Mouse (Mus musculus): ENCODE measurements around the gene Cpt1b. TPM values are rescaled to one million over a fixed set of nuclear protein-coding genes. Genes with fewer than 3 reads are reported as not detected.

Gene Cpt1b
- polyA plus RNA-seq, 1 experiment from 2014 or later: 138 TPM

GRCm38 (mm10) chr15:89410118-89410517 lies 15.5 kb downstream of the Cpt1b start, which contains the start of gene Syce3:
TSS of gene Syce3 (minus strand) at chr15:89410503.
- no peak within 1 kb of the TSS for H3K27ac ChIP-seq (ENCODE audit: poor library complexity, severe bottlenecking)
- H3K4me1 ChIP-seq (replicated peaks): peaks cover 4% of the 10 kb centered on the region; the same call in 1 of the 2 replicates
- peaks cover 30% of the 10 kb centered on the region for H3K9me3 ChIP-seq (replicated peaks)
- H3K4me3 ChIP-seq: no peak within 1 kb of the TSS
- WGBS: 80% methylated on average over 24 of the region's 24 CpGs
- no peak within 1 kb of the TSS for H3K4me2 ChIP-seq
- no peaks in the 10 kb centered on the region for H3K36me3 ChIP-seq
- no peaks in the 10 kb centered on the region for H3K27me3 ChIP-seq (replicated peaks)
- H3K9ac ChIP-seq: no peak within 1 kb of the TSS
- 0 out of 2 replicates have a peak, but pooled peaks have one; percentile 24 for ATAC-seq (ENCODE audit: insufficient number of reproducible peaks, low FRiP score)

GRCm38 (mm10) chr15:89406691-89407090 lies 19.0 kb downstream of the Cpt1b start:
- H3K4me2 ChIP-seq: no peak overlapping the region
- H3K9me3 ChIP-seq (replicated peaks): peaks cover 32% of the 10 kb centered on the region
- no peaks in the 10 kb centered on the region for H3K27me3 ChIP-seq (replicated peaks)
- H3K27ac ChIP-seq (ENCODE audit: poor library complexity, severe bottlenecking): no peak overlapping the region
- no peaks in the 10 kb centered on the region for H3K4me1 ChIP-seq (replicated peaks)
- H3K4me3 ChIP-seq: no peak overlapping the region
- ATAC-seq (ENCODE audit: insufficient number of reproducible peaks, low FRiP score): no peak
- H3K36me3 ChIP-seq: no peaks in the 10 kb centered on the region
- no peak overlapping the region for H3K9ac ChIP-seq

GRCm38 (mm10) chr15:89404831-89405623 lies 20.6 kb downstream of the Cpt1b start:
- no peaks in the 10 kb centered on the region for H3K4me1 ChIP-seq (replicated peaks)
- WGBS: 76% methylated on average over 10 of the region's 10 CpGs
- H3K27ac ChIP-seq (ENCODE audit: poor library complexity, severe bottlenecking): no peak overlapping the region
- no peak for ATAC-seq (ENCODE audit: insufficient number of reproducible peaks, low FRiP score)
- H3K27me3 ChIP-seq (replicated peaks): no peaks in the 10 kb centered on the region
- H3K4me2 ChIP-seq: no peak overlapping the region
- no peak overlapping the region for H3K9ac ChIP-seq
- H3K9me3 ChIP-seq (replicated peaks): peaks cover 31% of the 10 kb centered on the region
- no peaks in the 10 kb centered on the region for H3K36me3 ChIP-seq
- no peak overlapping the region for H3K4me3 ChIP-seq

- Histone ChIP-seq H3K27me3 (replicated peaks) (no peaks in the 10 kb centered on the region), H3K4me2 (no peak overlapping the region), H3K4me3 (no peak overlapping the region), H3K9me3 (replicated peaks) (peaks cover 11% of the 10 kb centered on the region; the same call in 1 of the 2 replicates), H3K4me1 (replicated peaks) (no peaks in the 10 kb centered on the region), H3K27ac (ENCODE audit: poor library complexity, severe bottlenecking) (no peak overlapping the region), H3K36me3 (no peaks in the 10 kb centered on the region), H3K9ac (no peak overlapping the region)
- no peak for ATAC-seq (ENCODE audit: insufficient number of reproducible peaks, low FRiP score)
- 98% methylated on average over 1 of the region's 1 CpGs for WGBS
Measured at GRCm38 (mm10) chr15:89402471-89402870, 23.2 kb downstream of the Cpt1b start.

- H3K4me2 ChIP-seq: no peak overlapping the region
- ATAC-seq (ENCODE audit: insufficient number of reproducible peaks, low FRiP score): no peak
- H3K27me3 ChIP-seq (replicated peaks): no peaks in the 10 kb centered on the region
- WGBS: 55% methylated on average over 1 of the region's 1 CpGs
- H3K4me1 ChIP-seq (replicated peaks): no peaks in the 10 kb centered on the region
- H3K9me3 ChIP-seq (replicated peaks): 0 out of 2 replicates have a peak, but pooled peaks cover 2% of the 10 kb centered on the region
- H3K9ac ChIP-seq: no peak overlapping the region
- no peak overlapping the region for H3K4me3 ChIP-seq
- no peaks in the 10 kb centered on the region for H3K36me3 ChIP-seq
- H3K27ac ChIP-seq (ENCODE audit: poor library complexity, severe bottlenecking): no peak overlapping the region
Measured at GRCm38 (mm10) chr15:89399716-89400115, 25.9 kb downstream of the Cpt1b start.

GRCm38 (mm10) chr15:89398146-89398545 lies 27.5 kb downstream of the Cpt1b start:
- 85% methylated on average over 2 of the region's 2 CpGs for WGBS
- ATAC-seq (ENCODE audit: insufficient number of reproducible peaks, low FRiP score): no peak
- no peaks in the 10 kb centered on the region for H3K36me3 ChIP-seq

GRCm38 (mm10) chr15:89396883-89397282 lies 28.8 kb downstream of the Cpt1b start:
- 83% methylated on average over 4 of the region's 4 CpGs for WGBS
- Histone ChIP-seq H3K4me1 (replicated peaks) (no peaks in the 10 kb centered on the region), H3K9ac (no peak overlapping the region), H3K4me3 (no peak overlapping the region), H3K27ac (ENCODE audit: poor library complexity, severe bottlenecking) (no peak overlapping the region), H3K36me3 (no peaks in the 10 kb centered on the region), H3K9me3 (replicated peaks) (no peaks in the 10 kb centered on the region), H3K4me2 (no peak overlapping the region), H3K27me3 (replicated peaks) (no peaks in the 10 kb centered on the region)
- no peak for ATAC-seq (ENCODE audit: insufficient number of reproducible peaks, low FRiP score)

More at GRCm38 (mm10) chr15:89398146-89398545, 27.5 kb downstream of the Cpt1b start:
- no peaks in the 10 kb centered on the region for H3K27me3 ChIP-seq (replicated peaks)
- no peaks in the 10 kb centered on the region for H3K9me3 ChIP-seq (replicated peaks)
- H3K4me1 ChIP-seq (replicated peaks): no peaks in the 10 kb centered on the region
- H3K4me3 ChIP-seq: no peak overlapping the region
- no peak overlapping the region for H3K27ac ChIP-seq (ENCODE audit: poor library complexity, severe bottlenecking)
- no peak overlapping the region for H3K9ac ChIP-seq
- H3K4me2 ChIP-seq: no peak overlapping the region

- Histone ChIP-seq H3K27ac (ENCODE audit: poor library complexity, severe bottlenecking) (no peak overlapping the region), H3K4me3 (no peak overlapping the region), H3K4me1 (replicated peaks) (no peaks in the 10 kb centered on the region), H3K9ac (no peak overlapping the region), H3K9me3 (replicated peaks) (no peaks in the 10 kb centered on the region), H3K4me2 (no peak overlapping the region), H3K36me3 (no peaks in the 10 kb centered on the region), H3K27me3 (replicated peaks) (peaks cover 36% of the 10 kb centered on the region)
- ATAC-seq (ENCODE audit: insufficient number of reproducible peaks, low FRiP score): no peak
- WGBS: 89% methylated on average over 10 of the region's 10 CpGs
Measured at GRCm38 (mm10) chr15:89390081-89390480, 35.6 kb downstream of the Cpt1b start.

GRCm38 (mm10) chr15:89387127-89387526 lies 38.5 kb downstream of the Cpt1b start:
- no peak overlapping the region for H3K9ac ChIP-seq
- no peaks in the 10 kb centered on the region for H3K9me3 ChIP-seq (replicated peaks)
- no peaks in the 10 kb centered on the region for H3K4me1 ChIP-seq (replicated peaks)
- no peak overlapping the region for H3K4me3 ChIP-seq
- H3K4me2 ChIP-seq: no peak overlapping the region
- no peak overlapping the region for H3K27ac ChIP-seq (ENCODE audit: poor library complexity, severe bottlenecking)
- WGBS: 36% methylated on average over 12 of the region's 12 CpGs
- H3K27me3 ChIP-seq (replicated peaks): peaks cover 52% of the 10 kb centered on the region
- ATAC-seq (ENCODE audit: insufficient number of reproducible peaks, low FRiP score): no peak
- H3K36me3 ChIP-seq: no peaks in the 10 kb centered on the region

GRCm38 (mm10) chr15:89384617-89385016 lies 41.0 kb downstream of the Cpt1b start, which contains the start of gene Klhdc7b:
TSS of gene Klhdc7b (plus strand) at chr15:89384917.
- H3K36me3 ChIP-seq: no peaks in the 10 kb centered on the region
- no peak within 1 kb of the TSS for H3K4me3 ChIP-seq
- no peak within 1 kb of the TSS for H3K4me2 ChIP-seq
- H3K9me3 ChIP-seq (replicated peaks): no peaks in the 10 kb centered on the region
- no peak within 1 kb of the TSS for H3K27ac ChIP-seq (ENCODE audit: poor library complexity, severe bottlenecking)
- no peak within 1 kb of the TSS for H3K9ac ChIP-seq
- peaks cover under 1% of the 10 kb centered on the region; the same call in 1 of the 2 replicates for H3K4me1 ChIP-seq (replicated peaks)
- no peak for ATAC-seq (ENCODE audit: insufficient number of reproducible peaks, low FRiP score)
- 78% methylated on average over 7 of the region's 7 CpGs for WGBS
- peaks cover 59% of the 10 kb centered on the region for H3K27me3 ChIP-seq (replicated peaks)

- 13% methylated on average over 10 of the region's 10 CpGs for WGBS
- 0 out of 2 replicates have a peak overlapping the region, but pooled peaks have one; percentile 45 for H3K9ac ChIP-seq
- H3K9me3 ChIP-seq (replicated peaks): no peaks in the 10 kb centered on the region
- ATAC-seq (ENCODE audit: insufficient number of reproducible peaks, low FRiP score): 0 out of 2 replicates have a peak, but pooled peaks have one; percentile 12
- no peak overlapping the region for H3K27ac ChIP-seq (ENCODE audit: poor library complexity, severe bottlenecking)
- H3K4me1 ChIP-seq (replicated peaks): peaks cover 26% of the 10 kb centered on the region
- H3K4me2 ChIP-seq: peak overlapping the region; percentile 92
- H3K4me3 ChIP-seq: peak overlapping the region; percentile 53
- H3K36me3 ChIP-seq: no peaks in the 10 kb centered on the region
- H3K27me3 ChIP-seq (replicated peaks): peaks cover 54% of the 10 kb centered on the region
Measured at GRCm38 (mm10) chr15:89379429-89379828, 46.2 kb downstream of the Cpt1b start.
